Mouse (Mus musculus) hindbrain, postnatal 0 days (tissue): ENCODE measurements at regions not wholly inside any gene's neighbourhood (a gene's known extent, or its start where the extent isn't known, plus 50 kb on each side); places are given as distances from the start of the nearest gene placed in this dataset.

Experiments used
- ATAC-seq: fragments of 200-750 bp; cut with Nextera tagmentation; 2 replicates; pipeline ENCODE4 v1.8.0; 2017; ENCODE audit warnings: mild to moderate bottlenecking, moderate TSS enrichment, moderate library complexity
- DNase-seq: peaks from one replicate; pipeline ENCODE4 v3.0.0-alpha.2; 2015; ENCODE audit warnings: low spot score
- H3K27ac ChIP-seq: fragments of 300-500 bp; sonication (generic); 2 replicates; pipeline ENCODE4 v1.5.1; 2014; ENCODE audit warnings: mild to moderate bottlenecking
- H3K27me3 ChIP-seq: fragments of 300-500 bp; sonication (generic); 2 replicates; pipeline ENCODE4 v1.6.1; 2014; ENCODE audit warnings: low read length, mixed read lengths; ENCODE audit not compliant: insufficient read depth
- H3K36me3 ChIP-seq: fragments of 300-500 bp; sonication (generic); 2 replicates; pipeline ENCODE4 v1.6.1; 2014; ENCODE audit warnings: low read length, mixed read lengths; ENCODE audit not compliant: insufficient read depth
- H3K4me1 ChIP-seq: fragments of 300-500 bp; sonication (generic); 2 replicates; pipeline ENCODE4 v1.6.1; 2014; ENCODE audit warnings: antibody characterized with exemption, low read length, mixed read lengths; ENCODE audit not compliant: insufficient read depth
- H3K4me2 ChIP-seq: fragments of 300-500 bp; sonication (generic); 2 replicates; pipeline ENCODE4 v1.6.1; 2014; ENCODE audit warnings: low read depth, mild to moderate bottlenecking, low read length, moderate library complexity, mixed read lengths
- H3K4me3 ChIP-seq: fragments of 300-500 bp; sonication (generic); 2 replicates; pipeline ENCODE4 v1.5.1; 2014; ENCODE audit warnings: low read length
- H3K9ac ChIP-seq: fragments of 300-500 bp; sonication (generic); replicated peaks from 2 replicates; pipeline ENCODE4 v1.6.1; 2014; ENCODE audit warnings: mild to moderate bottlenecking, low read length, moderate library complexity, mixed read lengths
- H3K9me3 ChIP-seq: fragments of 300-500 bp; sonication (generic); 2 replicates; pipeline ENCODE4 v1.6.1; 2016; ENCODE audit warnings: low read length, mixed read lengths
- CTCF ChIP-seq: IDR thresholded peaks from 2 replicates; pipeline ENCODE4 v1.5.1; 2016; ENCODE audit warnings: antibody characterized with exemption, control low read depth, low read depth
- WGBS: fragments of 180-500 bp; shearing (Covaris S2); extraction: QIAGEN DNeasy Blood & Tissue Kit; methylation state at CpG from one replicate; pipeline ENCODE4 v1.1.7; 2014; 5-methylcytosine and 5-hydroxymethylcytosine counted together

DNA sequence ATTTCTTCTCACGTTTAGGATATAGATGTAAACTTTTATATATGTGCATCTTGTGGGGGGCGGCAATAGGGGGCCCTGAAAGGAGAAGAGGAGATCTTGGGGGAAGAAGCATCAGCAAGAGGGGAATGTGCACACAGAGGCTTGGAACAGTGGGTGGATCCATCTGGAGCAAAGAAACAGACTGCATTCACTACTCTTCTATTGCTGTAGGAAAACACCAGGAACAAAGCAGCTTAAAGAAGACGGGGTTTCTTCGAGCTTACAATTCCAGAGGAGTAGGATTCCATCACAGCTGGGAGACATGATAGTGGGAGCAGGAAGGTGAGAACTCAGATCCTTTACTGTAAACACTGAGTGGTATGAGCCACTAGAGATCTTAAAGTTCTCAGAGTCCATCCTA is 444.9 kb upstream of the BB014433 start:
- 80% methylated on average over 4 of the region's 4 CpGs for WGBS
- ATAC-seq, result no peak
- no peak overlapping the region for H3K9ac ChIP-seq

DNA sequence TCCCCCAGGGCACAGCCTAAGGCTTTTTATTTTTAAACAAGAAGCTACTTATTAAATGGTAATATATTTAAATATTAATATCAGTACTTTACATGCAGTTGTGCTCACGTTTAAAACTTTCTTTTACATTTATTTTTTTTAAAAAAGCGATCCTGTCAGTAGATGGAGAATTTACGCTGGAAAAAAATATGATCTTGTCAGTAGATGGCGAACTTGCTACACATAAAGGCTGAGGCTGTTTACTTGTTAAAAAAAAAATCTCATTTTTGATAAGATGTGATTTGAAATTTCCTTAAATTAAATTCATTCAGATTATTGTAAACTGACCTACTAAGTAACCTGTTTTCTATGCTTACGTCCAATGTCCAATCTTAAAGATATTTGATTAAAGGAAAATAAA is 441.7 kb upstream of the BB014433 start:
- ATAC-seq (no peak), DNase-seq (peak; percentile 54)
- peak; percentile 44 for TF ChIP-seq CTCF
- Histone ChIP-seq H3K36me3 (no peaks in the 10 kb centered on the region), H3K27ac (no peak overlapping the region), H3K4me2 (no peak overlapping the region), H3K9ac (no peak overlapping the region), H3K9me3 (no peaks in the 10 kb centered on the region), H3K4me3 (no peak overlapping the region), H3K27me3 (no peaks in the 10 kb centered on the region), H3K4me1 (no peaks in the 10 kb centered on the region)
- WGBS, result 62% methylated on average over 5 of the region's 5 CpGs

More for the DNA sequence above, 444.9 kb upstream of the BB014433 start:
- no peak for TF ChIP-seq CTCF
- H3K4me3 ChIP-seq, result no peak overlapping the region
- no peaks in the 10 kb centered on the region for H3K36me3 ChIP-seq
- H3K9me3 ChIP-seq, result no peaks in the 10 kb centered on the region
- H3K27me3 ChIP-seq, result no peaks in the 10 kb centered on the region
- DNase-seq, result no peak
- no peak overlapping the region for H3K27ac ChIP-seq
- H3K4me1 ChIP-seq, result no peaks in the 10 kb centered on the region
- no peak overlapping the region for H3K4me2 ChIP-seq

DNA sequence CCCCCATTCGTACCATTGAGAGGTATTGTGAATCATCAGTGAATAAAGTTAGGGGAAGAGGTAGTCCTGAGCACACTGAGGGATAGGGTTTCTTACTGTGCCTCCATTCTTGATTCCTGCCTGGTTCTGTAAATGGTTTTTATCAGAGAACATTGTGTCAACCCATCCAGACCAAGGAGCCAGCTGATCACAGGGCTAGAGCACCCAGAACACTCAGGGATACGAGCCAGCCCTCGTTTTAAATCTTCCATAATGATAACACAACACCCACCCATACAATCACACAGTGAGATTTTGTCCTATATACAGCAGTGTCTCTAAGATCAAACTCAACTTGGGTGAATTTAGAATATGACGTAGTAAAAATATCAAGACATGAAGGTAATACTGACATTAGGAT is 424.7 kb upstream of the BB014433 start:
- Histone ChIP-seq H3K4me3 (no peak overlapping the region), H3K27me3 (no peaks in the 10 kb centered on the region), H3K9me3 (no peaks in the 10 kb centered on the region), H3K4me2 (no peak overlapping the region), H3K9ac (no peak overlapping the region), H3K27ac (no peak overlapping the region), H3K36me3 (no peaks in the 10 kb centered on the region), H3K4me1 (no peaks in the 10 kb centered on the region)
- TF ChIP-seq CTCF, result no peak
- WGBS, result 90% methylated on average over 4 of the region's 4 CpGs
- no peak for DNase-seq
- no peak for ATAC-seq

DNA sequence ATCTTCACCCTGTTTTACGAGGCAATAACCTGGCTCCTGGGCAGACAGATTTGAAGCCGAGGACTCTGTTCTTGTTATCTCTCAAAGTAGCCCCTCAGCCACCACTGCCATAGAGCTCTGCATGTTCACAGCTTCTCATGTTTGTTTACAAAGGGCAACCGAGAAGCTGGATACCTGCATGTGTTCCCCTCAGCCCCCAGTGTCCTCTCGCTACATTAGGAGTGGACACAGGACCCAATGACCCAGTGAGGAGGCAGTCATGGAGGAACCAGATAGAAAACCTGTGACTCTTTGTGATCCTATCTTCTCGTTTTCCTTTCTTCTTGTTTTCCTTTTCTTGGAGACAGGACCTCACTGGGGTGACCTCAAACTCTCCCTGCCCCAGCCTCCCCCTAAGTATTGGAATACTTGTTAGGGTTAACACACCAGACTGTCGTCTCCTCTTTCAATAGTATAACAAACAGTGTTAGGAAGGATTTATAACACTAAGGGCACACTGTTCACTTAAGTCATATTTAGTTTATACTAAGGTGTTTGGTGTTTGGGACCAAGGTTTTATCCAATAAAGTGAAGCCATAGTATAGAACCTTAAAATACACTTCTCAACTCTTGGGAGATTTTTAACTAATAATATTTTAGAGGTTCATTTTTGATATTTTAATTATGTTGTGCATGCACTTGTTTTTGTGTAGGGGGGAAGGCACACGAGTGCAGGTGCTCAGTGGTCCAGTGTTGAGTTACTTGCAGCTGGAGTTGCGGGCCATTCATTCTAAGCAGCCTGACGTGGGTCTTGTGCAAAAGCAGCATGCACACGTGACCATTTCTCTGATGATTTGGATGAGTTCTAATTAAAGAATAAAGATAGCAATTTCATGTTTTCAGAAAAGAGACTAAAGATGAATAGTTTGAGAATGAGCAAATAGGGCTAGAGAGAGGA is 422.9 kb upstream of the BB014433 start:
- H3K36me3 ChIP-seq, result no peaks in the 10 kb centered on the region
- no peaks in the 10 kb centered on the region for H3K4me1 ChIP-seq
- H3K27me3 ChIP-seq, result no peaks in the 10 kb centered on the region
- no peak for DNase-seq
- TF ChIP-seq CTCF, result no peak
- no peak overlapping the region for H3K27ac ChIP-seq
- no peak overlapping the region for H3K4me2 ChIP-seq
- no peak overlapping the region for H3K9ac ChIP-seq
- no peaks in the 10 kb centered on the region for H3K9me3 ChIP-seq
- ATAC-seq, result no peak
- H3K4me3 ChIP-seq, result no peak overlapping the region
- 80% methylated on average over 10 of the region's 10 CpGs for WGBS

DNA sequence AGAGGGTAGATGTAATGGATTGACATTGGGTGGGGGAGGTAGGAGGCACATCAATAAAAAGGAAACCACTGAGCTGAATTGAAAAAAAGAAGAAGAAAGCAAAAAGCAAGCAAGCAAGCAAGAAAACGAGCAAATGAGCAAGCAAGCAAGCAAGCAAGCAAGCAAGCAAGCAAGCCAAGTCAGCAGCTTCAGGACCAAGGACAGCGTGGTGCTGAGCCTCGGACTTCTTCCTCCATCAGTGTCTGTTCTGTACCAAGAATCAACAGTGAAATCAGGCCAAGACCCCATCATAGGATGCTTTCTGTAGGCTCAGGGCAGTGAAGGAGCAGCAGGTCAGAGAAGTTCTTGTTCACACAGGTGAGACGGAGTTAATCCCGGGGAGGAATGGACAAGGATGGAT is 392.7 kb upstream of the BB014433 start:
- no peak for TF ChIP-seq CTCF
- no peak overlapping the region for H3K4me2 ChIP-seq
- no peaks in the 10 kb centered on the region for H3K36me3 ChIP-seq
- 53% methylated on average over 5 of the region's 5 CpGs for WGBS
- H3K9me3 ChIP-seq, result no peaks in the 10 kb centered on the region
- H3K4me3 ChIP-seq, result no peak overlapping the region
- no peaks in the 10 kb centered on the region for H3K4me1 ChIP-seq
- no peak overlapping the region for H3K9ac ChIP-seq
- no peaks in the 10 kb centered on the region for H3K27me3 ChIP-seq
- no peak overlapping the region for H3K27ac ChIP-seq
- no peak for ATAC-seq
- peak; percentile 4 for DNase-seq

DNA sequence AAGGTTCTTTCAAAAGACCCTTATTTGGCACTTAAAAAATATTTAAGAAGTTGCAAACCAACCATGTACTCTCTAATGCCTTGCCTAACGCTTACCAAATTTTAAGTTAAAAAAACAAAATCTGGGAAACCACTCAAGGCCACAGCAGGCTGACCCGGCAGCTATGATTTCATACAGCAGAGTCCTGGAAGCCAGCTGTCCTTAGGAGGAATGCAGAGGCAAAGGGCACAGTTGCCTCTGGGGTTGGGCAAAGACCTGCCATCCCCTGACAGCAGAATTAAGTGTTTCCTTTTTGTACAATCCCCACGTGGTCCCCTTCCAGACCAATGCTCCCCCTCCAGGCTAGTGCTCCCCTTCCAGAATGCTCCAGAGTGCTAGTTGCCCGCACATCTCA is 348.8 kb upstream of the BB014433 start:
- Histone ChIP-seq H3K4me2 (no peak overlapping the region), H3K27me3 (no peaks in the 10 kb centered on the region), H3K4me3 (no peak overlapping the region), H3K9me3 (no peaks in the 10 kb centered on the region), H3K9ac (no peak overlapping the region), H3K4me1 (no peaks in the 10 kb centered on the region), H3K27ac (no peak overlapping the region), H3K36me3 (no peaks in the 10 kb centered on the region)
- no peak for DNase-seq
- 43% methylated on average over 4 of the region's 4 CpGs for WGBS
- no peak for ATAC-seq
- no peak for TF ChIP-seq CTCF

DNA sequence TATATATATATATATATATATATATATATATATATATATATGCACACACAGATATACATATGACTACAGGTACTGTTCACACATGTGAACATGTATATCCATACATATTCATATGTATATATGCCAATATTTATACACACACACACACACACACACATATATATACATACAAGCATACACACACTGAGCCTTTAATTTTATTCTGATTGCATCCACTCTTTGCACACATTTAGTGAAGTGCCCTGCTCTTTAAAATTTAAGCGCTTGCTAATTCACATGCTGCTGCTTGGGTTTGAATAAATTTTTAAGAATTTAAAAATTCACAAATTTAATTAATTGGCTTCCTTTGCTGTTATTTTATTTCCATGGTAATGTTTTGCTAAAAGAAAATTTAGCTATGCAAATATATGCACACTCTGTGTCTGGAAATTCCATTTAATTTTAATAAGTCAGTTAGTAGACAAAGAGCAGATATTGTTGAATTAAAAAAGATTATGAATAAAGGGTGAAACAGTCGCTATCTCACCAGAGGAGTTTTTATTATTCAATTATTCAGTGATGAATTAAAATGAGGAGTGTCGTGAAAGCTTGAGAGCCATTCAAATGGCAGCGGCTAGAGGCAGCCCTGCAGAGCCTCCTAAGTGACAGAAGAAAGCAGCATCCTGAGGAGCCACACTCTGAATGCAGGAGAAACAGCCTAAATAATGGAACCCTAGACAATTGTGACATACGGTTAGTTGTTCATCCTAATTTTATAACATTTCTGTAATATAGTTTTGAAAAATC is 348.3 kb upstream of the BB014433 start:
- H3K36me3 ChIP-seq, result no peaks in the 10 kb centered on the region
- H3K4me3 ChIP-seq, result no peak overlapping the region
- no peak overlapping the region for H3K9ac ChIP-seq
- no peak overlapping the region for H3K4me2 ChIP-seq
- WGBS, result 34% methylated on average over 5 of the region's 5 CpGs
- H3K4me1 ChIP-seq, result no peaks in the 10 kb centered on the region
- H3K27ac ChIP-seq, result no peak overlapping the region
- DNase-seq (no peak), ATAC-seq (no peak)
- no peaks in the 10 kb centered on the region for H3K9me3 ChIP-seq
- TF ChIP-seq CTCF, result no peak
- no peaks in the 10 kb centered on the region for H3K27me3 ChIP-seq
